Mouse (Mus musculus): ENCODE measurements around the gene Gm2564.
"Not testable (repeated sequence)": the region's sequence is repeated elsewhere in the genome, so short reads cannot be mapped to it uniquely, and the experiment has no call there.

The Gm2564 gene

GRCm38 (mm10) chr4:42629419-42629818 lies at the start of gene Gm2564:
TSS of gene Gm2564 (plus strand) at chr4:42629719.
- in situ Hi-C loops (cut with MboI) = not testable (repeated sequence)

- in situ Hi-C loops (cut with MboI) = not testable (repeated sequence)
Measured at GRCm38 (mm10) chr4:42611895-42612294, 17.6 kb upstream of the Gm2564 start, which contains the start of gene Gm10591. TSS of gene Gm10591 (plus strand) at chr4:42612195.

GRCm38 (mm10) chr4:42654951-42655350 lies 25.4 kb downstream of the Gm2564 start, which contains the start of gene Ccl27b:
TSS of gene Ccl27b (plus strand) at chr4:42655251.
- in situ Hi-C loops (cut with MboI) = not testable (repeated sequence)

- in situ Hi-C loops (cut with MboI) = not testable (repeated sequence)
Measured at GRCm38 (mm10) chr4:42661793-42662192, 32.3 kb downstream of the Gm2564 start, which contains the start of gene Il11ra2. TSS of gene Il11ra2 (minus strand) at chr4:42661893.

- in situ Hi-C loops (cut with MboI) = not testable (repeated sequence)
Measured at GRCm38 (mm10) chr4:42675415-42675814, 45.9 kb downstream of the Gm2564 start.

- in situ Hi-C loops (cut with MboI) = not testable (repeated sequence)
Measured at GRCm38 (mm10) chr4:42679365-42679764, 49.8 kb downstream of the Gm2564 start.

- in situ Hi-C loops (cut with MboI) = not testable (repeated sequence)
Measured at GRCm38 (mm10) chr4:42680374-42681356, 51.1 kb downstream of the Gm2564 start.
